Mouse (Mus musculus): ENCODE measurements at regions not wholly inside any gene's neighbourhood (a gene's known extent, or its start where the extent isn't known, plus 50 kb on each side); places are given as distances from the start of the nearest gene placed in this dataset.

DNA sequence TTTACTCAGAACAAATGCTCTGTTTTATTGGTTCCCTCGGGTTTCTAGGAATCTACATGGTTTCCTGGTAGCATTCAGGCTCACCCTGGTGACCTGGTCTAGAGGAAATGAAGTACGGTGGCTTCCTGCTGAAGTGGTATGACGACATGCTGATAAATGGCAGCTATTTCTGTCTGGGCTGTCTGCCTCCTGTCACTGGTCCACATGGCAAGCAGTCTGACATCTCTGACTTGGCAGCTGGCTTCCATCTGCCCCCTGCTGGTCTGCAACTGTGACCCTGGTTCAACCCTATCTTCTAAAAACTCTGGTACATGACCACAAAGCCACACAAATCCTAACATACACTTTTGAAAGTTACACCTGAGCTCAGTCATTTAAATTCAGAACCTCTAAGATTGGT is 548.1 kb downstream of the Tm4sf1 start:
- Histone ChIP-seq H3K4me3 (ENCODE audit: insufficient read depth, low read length) (no peak overlapping the region), H3K4me1 (ENCODE audit: control insufficient read depth, insufficient read depth, low read length) (no peaks in the 10 kb centered on the region), H3K27ac (ENCODE audit: insufficient read depth, low read depth, low read length) (no peak overlapping the region)
- TF ChIP-seq CTCF (IDR thresholded peaks at IDR 0.05; ENCODE audit: low read depth, low read length): no peak
- TF ChIP-seq POLR2A (IDR thresholded peaks at IDR 0.05; ENCODE audit: borderline replicate concordance, low read depth, low read length): no peak

DNA sequence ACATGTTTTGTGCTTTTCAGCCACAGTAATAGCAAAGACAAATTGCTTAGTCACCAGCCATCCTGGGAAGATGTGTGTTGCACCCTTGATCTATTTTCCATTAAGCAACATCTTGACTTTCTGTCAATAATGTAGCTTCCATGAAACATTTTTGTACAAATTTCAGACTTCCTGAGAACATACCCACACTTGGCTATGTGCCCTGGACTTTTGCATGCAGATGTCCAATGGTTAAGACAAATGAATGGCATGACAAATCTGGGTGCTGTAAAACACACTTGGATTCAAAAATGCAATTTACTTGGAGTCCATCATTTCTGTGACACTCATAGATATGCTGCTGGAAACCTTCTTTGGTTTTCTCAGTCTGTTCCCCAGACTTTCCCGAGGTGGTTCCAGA is 549.9 kb downstream of the Tm4sf1 start:
- Histone ChIP-seq H3K4me1 (ENCODE audit: control insufficient read depth, insufficient read depth, low read length) (no peaks in the 10 kb centered on the region), H3K4me3 (ENCODE audit: insufficient read depth, low read length) (no peak overlapping the region), H3K27ac (ENCODE audit: insufficient read depth, low read depth, low read length) (no peak overlapping the region)
- TF ChIP-seq CTCF (IDR thresholded peaks at IDR 0.05; ENCODE audit: low read depth, low read length) (no peak), POLR2A (IDR thresholded peaks at IDR 0.05; ENCODE audit: borderline replicate concordance, low read depth, low read length) (no peak)

DNA sequence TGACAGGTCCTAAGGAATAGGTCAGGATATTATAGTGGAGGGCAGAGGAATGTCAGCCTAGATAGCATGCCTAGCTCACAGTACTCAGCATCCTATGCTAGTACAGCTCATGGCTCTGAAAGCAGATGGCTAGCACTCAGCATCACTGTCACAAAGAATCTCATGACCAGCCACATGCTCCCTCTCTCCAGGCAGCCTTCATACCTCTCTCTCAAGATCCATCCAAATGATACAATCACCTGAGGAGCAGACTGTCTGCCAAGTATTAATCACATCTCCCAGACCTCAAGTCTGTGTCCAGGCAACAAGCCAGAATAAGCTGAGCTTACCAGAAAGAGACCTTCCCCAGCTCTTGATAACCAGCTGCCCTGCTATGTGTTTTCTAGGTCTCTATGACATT is 557.4 kb upstream of the Nbea start:
- Histone ChIP-seq H3K4me3 (ENCODE audit: insufficient read depth, low read length) (no peak overlapping the region), H3K27ac (ENCODE audit: insufficient read depth, low read depth, low read length) (no peak overlapping the region), H3K4me1 (ENCODE audit: control insufficient read depth, insufficient read depth, low read length) (no peaks in the 10 kb centered on the region)
- TF ChIP-seq CTCF (IDR thresholded peaks at IDR 0.05; ENCODE audit: low read depth, low read length): no peak
- no peak for TF ChIP-seq POLR2A (IDR thresholded peaks at IDR 0.05; ENCODE audit: borderline replicate concordance, low read depth, low read length)

DNA sequence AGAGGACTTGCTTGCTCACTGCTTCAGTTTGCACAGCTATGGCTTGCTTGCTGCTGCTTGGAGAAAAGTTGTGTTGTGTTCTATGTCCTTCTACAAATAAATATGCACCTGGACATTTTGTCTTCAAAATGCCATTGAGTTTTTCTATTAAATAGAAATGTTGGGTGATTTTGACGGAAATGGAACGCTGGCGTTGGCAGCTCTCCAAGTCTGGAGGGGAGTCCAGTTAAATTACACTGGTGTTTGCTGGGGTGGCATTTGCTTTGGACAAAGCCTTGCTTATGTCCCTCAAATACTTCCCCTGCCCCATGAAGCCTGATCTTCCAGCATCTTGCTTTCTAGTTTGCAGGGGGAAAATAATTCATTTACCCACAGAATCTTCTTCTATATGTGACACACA is 556.0 kb upstream of the Nbea start:
- Histone ChIP-seq H3K4me3 (ENCODE audit: insufficient read depth, low read length) (no peak overlapping the region), H3K27ac (ENCODE audit: insufficient read depth, low read depth, low read length) (no peak overlapping the region), H3K4me1 (ENCODE audit: control insufficient read depth, insufficient read depth, low read length) (no peaks in the 10 kb centered on the region)
- TF ChIP-seq CTCF (IDR thresholded peaks at IDR 0.05; ENCODE audit: low read depth, low read length) (no peak), POLR2A (IDR thresholded peaks at IDR 0.05; ENCODE audit: borderline replicate concordance, low read depth, low read length) (no peak)

DNA sequence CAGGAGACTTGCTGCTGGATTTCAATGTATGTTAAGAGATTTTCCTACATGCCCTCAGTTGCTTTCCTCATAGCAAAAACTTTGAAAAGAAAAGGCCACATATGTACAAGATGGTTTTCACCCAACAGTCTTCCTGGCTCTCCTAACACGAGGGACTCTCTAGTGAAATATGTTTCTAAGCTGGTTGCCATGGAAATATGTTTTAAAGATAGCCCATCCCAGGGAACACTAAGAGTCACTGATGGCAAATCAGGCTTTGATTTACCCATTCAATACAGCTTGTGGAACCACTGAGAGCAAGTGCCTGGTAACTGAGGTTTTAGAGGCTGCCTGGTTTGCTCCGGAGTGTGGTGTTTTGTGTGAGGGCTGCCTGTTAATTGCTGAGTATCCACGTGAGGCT is 547.3 kb upstream of the Nbea start:
- no peak overlapping the region for H3K27ac ChIP-seq (ENCODE audit: insufficient read depth, low read depth, low read length)
- no peak overlapping the region for H3K4me3 ChIP-seq (ENCODE audit: insufficient read depth, low read length)
- no peaks in the 10 kb centered on the region for H3K4me1 ChIP-seq (ENCODE audit: control insufficient read depth, insufficient read depth, low read length)
- TF ChIP-seq POLR2A (IDR thresholded peaks at IDR 0.05; ENCODE audit: borderline replicate concordance, low read depth, low read length) (no peak), CTCF (IDR thresholded peaks at IDR 0.05; ENCODE audit: low read depth, low read length) (no peak)

DNA sequence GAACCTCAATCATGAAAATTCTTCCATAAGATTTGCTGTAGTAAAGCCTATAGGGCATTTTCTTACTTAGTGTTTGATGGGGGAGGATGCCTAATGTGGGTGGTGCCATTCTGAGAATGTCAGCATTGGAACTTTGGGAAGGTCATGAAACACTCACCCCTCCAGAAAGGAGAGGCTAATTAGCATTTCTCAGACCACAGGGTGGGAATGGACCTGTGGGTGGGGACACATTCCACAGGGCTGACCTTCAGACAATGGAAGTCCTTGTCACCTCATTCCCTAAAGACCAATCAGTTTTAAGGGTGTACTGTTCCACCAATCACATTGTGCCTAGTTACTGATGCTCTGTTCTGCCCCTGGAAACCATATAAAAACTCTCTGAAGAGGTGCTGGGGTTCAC is 541.5 kb upstream of the Nbea start:
- TF ChIP-seq POLR2A (IDR thresholded peaks at IDR 0.05; ENCODE audit: borderline replicate concordance, low read depth, low read length) (no peak), CTCF (IDR thresholded peaks at IDR 0.05; ENCODE audit: low read depth, low read length) (no peak)
- H3K27ac ChIP-seq (ENCODE audit: insufficient read depth, low read depth, low read length): no peak overlapping the region
- no peaks in the 10 kb centered on the region for H3K4me1 ChIP-seq (ENCODE audit: control insufficient read depth, insufficient read depth, low read length)
- no peak overlapping the region for H3K4me3 ChIP-seq (ENCODE audit: insufficient read depth, low read length)

DNA sequence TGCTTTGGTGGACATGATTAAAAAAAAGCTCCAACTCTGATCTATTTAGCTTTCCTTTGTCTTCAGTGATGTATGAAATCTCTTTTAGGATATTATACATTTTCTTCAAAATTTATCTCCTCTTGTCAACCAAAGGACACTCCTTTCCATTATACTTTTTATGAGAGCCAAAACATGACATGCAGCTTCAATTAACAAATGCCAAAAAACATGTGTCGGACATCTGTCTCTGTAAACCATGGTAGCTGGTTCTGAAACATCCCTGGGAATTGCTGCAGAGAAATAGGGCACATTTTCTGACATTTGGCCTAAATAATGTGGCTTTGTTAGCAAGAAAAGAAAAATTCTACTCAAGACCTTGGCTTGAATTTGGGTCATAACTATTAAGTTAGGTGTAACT is 524.8 kb upstream of the Nbea start:
- TF ChIP-seq CTCF (IDR thresholded peaks at IDR 0.05; ENCODE audit: low read depth, low read length) (no peak), POLR2A (IDR thresholded peaks at IDR 0.05; ENCODE audit: borderline replicate concordance, low read depth, low read length) (no peak)
- H3K4me1 ChIP-seq (ENCODE audit: control insufficient read depth, insufficient read depth, low read length): no peaks in the 10 kb centered on the region
- H3K4me3 ChIP-seq (ENCODE audit: insufficient read depth, low read length): no peak overlapping the region
- no peak overlapping the region for H3K27ac ChIP-seq (ENCODE audit: insufficient read depth, low read depth, low read length)

DNA sequence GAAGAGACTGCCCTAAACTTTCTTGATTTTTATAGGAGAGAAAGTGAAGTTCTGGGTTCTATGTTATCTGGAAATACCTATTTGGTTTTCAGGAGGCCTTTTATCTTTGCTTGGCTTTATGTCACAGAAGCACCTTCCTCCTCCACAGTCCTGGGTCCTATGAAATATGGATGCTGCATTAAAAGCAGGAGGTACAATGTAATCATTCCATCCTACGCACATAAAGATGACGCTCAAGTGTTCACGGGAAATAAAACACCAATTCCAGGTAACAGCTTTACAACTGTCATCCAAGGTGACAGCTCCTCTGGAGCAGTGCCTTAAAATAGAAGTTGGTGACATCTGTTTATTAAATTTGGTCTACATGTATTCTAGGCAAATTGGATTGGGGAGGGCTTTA is 523.8 kb upstream of the Nbea start:
- Histone ChIP-seq H3K27ac (ENCODE audit: insufficient read depth, low read depth, low read length) (no peak overlapping the region), H3K4me1 (ENCODE audit: control insufficient read depth, insufficient read depth, low read length) (no peaks in the 10 kb centered on the region), H3K4me3 (ENCODE audit: insufficient read depth, low read length) (no peak overlapping the region)
- TF ChIP-seq CTCF (IDR thresholded peaks at IDR 0.05; ENCODE audit: low read depth, low read length) (no peak), POLR2A (IDR thresholded peaks at IDR 0.05; ENCODE audit: borderline replicate concordance, low read depth, low read length) (no peak)

DNA sequence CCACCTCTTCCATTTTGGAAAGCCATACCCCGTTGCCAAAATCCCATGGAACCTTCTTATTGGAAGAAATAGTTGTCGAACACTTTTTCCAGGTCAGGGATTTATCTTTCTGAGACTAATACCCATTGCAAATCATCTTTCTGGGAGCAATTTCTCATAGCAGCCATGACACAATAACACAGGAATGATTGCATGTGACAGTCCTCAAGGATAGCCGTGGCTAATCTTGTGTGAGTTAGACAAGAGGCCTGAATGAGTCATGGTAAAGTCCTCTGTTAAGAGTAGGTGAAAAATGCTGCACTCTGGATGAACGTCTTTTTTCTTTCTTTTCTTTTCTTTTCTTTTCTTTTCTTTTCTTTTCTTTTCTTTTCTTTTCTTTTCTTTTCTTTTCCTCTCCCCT is 522.5 kb upstream of the Nbea start:
- no peak overlapping the region for H3K27ac ChIP-seq (ENCODE audit: insufficient read depth, low read depth, low read length)
- no peaks in the 10 kb centered on the region for H3K4me1 ChIP-seq (ENCODE audit: control insufficient read depth, insufficient read depth, low read length)

DNA sequence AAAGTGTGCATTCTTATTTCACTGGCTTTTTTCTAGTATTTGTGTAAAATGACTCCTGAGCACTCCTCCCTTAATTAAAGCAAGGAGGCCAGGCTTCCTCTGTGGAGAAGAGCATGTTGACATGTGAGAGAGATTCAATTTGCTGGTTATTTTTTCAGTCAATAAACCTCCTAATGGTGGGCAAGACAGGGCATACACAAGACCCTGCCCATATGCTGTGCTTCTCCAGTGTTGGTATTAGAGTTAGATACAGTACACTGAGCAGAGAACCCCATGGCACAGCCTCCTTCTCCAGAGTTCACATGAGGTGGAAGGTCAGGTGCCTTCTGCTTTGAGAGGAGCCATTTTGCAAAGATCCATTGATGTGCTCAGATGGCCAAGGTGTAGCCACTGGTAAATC is 515.4 kb upstream of the Nbea start:
- Histone ChIP-seq H3K4me1 (ENCODE audit: control insufficient read depth, insufficient read depth, low read length) (no peaks in the 10 kb centered on the region), H3K4me3 (ENCODE audit: insufficient read depth, low read length) (no peak overlapping the region), H3K27ac (ENCODE audit: insufficient read depth, low read depth, low read length) (no peak overlapping the region)
- TF ChIP-seq POLR2A (IDR thresholded peaks at IDR 0.05; ENCODE audit: borderline replicate concordance, low read depth, low read length) (no peak), CTCF (IDR thresholded peaks at IDR 0.05; ENCODE audit: low read depth, low read length) (no peak)

More for the DNA sequence above, 522.5 kb upstream of the Nbea start:
- no peak for TF ChIP-seq POLR2A (IDR thresholded peaks at IDR 0.05; ENCODE audit: borderline replicate concordance, low read depth, low read length)
- no peak for TF ChIP-seq CTCF (IDR thresholded peaks at IDR 0.05; ENCODE audit: low read depth, low read length)
- H3K4me3 ChIP-seq (ENCODE audit: insufficient read depth, low read length): no peak overlapping the region

DNA sequence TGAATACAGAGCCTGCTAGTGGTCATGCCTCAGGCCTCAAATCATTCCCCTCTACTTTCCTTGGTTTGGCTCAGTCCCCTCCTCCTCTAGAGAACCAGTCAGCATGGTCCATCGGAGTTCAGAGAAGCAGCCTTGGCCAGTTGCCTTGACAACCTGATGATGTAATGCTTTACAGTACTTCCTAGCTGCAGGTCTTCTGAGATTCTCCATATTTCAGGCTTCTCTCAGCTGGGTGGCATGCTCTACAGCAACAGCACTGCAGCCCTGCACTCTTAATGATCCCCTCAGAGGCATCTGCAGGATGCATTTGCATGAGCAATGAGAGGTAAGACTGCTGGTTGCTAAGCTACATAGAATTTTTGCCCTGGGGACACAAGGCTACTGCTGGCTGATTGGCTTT is 514.7 kb upstream of the Nbea start:
- Histone ChIP-seq H3K27ac (ENCODE audit: insufficient read depth, low read depth, low read length) (no peak overlapping the region), H3K4me1 (ENCODE audit: control insufficient read depth, insufficient read depth, low read length) (no peaks in the 10 kb centered on the region), H3K4me3 (ENCODE audit: insufficient read depth, low read length) (no peak overlapping the region)
- TF ChIP-seq CTCF (IDR thresholded peaks at IDR 0.05; ENCODE audit: low read depth, low read length): no peak
- TF ChIP-seq POLR2A (IDR thresholded peaks at IDR 0.05; ENCODE audit: borderline replicate concordance, low read depth, low read length): no peak
